Mouse (Mus musculus): ENCODE data around the gene 1110002E22Rik. TPM values are rescaled to one million over a fixed set of nuclear protein-coding genes. Genes with fewer than 3 reads are reported as not detected.
A peak's percentile ranks its signal among the peaks of the same experiment; 100 is the strongest.

1110002E22Rik gene
- polyA plus RNA-seq, 1 experiment from 2014 or later, result 0.41 TPM

DNA sequence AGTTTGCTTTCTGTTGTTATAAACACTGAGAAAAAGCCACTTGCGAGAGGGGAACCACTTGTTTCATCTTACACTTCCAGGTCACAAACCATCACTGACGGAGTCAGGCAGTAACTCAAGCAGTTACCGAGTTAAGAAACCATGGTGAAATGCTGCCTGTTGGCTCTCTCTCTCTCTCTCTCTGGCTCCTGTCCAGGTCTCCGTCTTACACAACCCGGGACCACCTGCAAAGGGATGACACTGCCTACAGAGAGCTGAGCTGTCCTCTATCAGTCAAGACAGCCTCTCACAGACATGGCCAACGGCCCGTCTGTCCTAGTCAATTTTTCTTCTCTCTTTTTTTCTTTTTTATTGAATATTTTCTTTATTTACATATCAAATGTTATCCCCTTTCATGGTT, 21.5 kb upstream of the 1110002E22Rik start:
- no peak overlapping the region for H3K4me2 ChIP-seq
- WGBS, result 70% methylated on average over 7 of the region's 7 CpGs
- H3K4me1 ChIP-seq, result 0 out of 2 replicates have a peak, but pooled peaks cover 2% of the 10 kb centered on the region
- 0 out of 2 replicates have a peak, but pooled peaks have one; percentile 43 for ATAC-seq (ENCODE audit: insufficient number of reproducible peaks, insufficient read depth, low FRiP score, low TSS enrichment, low read depth)
- H3K9ac ChIP-seq, result no peak overlapping the region
- no peak overlapping the region for H3K4me3 ChIP-seq
- H3K9me3 ChIP-seq, result no peaks in the 10 kb centered on the region
- no peaks in the 10 kb centered on the region for H3K27me3 ChIP-seq
- H3K27ac ChIP-seq, result no peak overlapping the region
- no peaks in the 10 kb centered on the region for H3K36me3 ChIP-seq

DNA sequence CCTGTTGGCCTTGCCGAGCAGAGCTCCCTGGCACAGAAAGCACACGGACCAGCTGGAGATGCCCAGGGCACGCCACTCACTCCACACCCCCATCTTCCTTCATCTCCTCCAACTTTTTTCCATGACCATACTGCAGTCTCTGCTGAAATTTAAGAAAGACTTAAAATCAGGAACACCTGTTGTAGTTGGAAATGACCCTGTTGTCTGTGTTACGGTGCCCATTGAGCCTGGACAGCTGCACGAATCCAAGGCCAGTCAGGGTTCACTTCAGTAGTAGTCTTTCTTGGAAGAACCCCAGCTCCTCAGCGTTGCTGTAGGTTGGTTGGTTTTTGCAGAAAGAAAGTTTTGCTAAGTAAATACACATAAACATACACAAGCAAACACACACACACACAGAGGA, 15.3 kb upstream of the 1110002E22Rik start:
- H3K4me2 ChIP-seq, result no peak overlapping the region
- H3K4me1 ChIP-seq, result peaks cover 13% of the 10 kb centered on the region
- no peak overlapping the region for H3K4me3 ChIP-seq
- 66% methylated on average over 6 of the region's 6 CpGs for WGBS
- H3K27me3 ChIP-seq, result no peaks in the 10 kb centered on the region
- H3K36me3 ChIP-seq, result no peaks in the 10 kb centered on the region
- no peak overlapping the region for H3K9ac ChIP-seq
- H3K27ac ChIP-seq, result no peak overlapping the region
- no peaks in the 10 kb centered on the region for H3K9me3 ChIP-seq
- ATAC-seq (ENCODE audit: insufficient number of reproducible peaks, insufficient read depth, low FRiP score, low TSS enrichment, low read depth), result no peak

GRCm38 (mm10) chr3:138050772-138051171, 14.1 kb upstream of the 1110002E22Rik start:
- ATAC-seq (ENCODE audit: insufficient number of reproducible peaks, insufficient read depth, low FRiP score, low TSS enrichment, low read depth), result no peak
- Histone ChIP-seq H3K4me3 (no peak overlapping the region), H3K4me1 (peaks cover 13% of the 10 kb centered on the region), H3K9ac (no peak overlapping the region), H3K9me3 (no peaks in the 10 kb centered on the region), H3K4me2 (no peak overlapping the region), H3K27me3 (no peaks in the 10 kb centered on the region), H3K36me3 (no peaks in the 10 kb centered on the region), H3K27ac (no peak overlapping the region)
- 85% methylated on average over 11 of the region's 11 CpGs for WGBS

DNA sequence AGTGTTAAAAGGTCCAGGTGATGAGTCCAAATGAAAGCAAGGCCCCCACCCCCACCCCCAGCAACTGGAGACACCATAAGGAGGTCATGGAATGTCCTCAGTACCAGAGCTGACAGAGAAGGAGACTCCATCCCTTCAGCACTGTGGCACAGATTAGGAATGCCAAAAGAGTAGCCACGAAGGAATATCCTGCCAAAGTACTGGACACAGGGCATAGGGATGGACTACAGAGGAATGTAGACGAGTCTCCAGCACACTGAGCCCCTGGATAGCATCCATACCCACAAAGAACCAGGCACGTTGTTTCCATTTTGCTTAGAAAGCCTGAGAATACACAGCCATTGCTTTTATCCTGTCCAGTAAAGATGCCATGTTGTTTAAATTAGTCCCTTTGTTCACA, 13.4 kb upstream of the 1110002E22Rik start:
- no peak for ATAC-seq (ENCODE audit: insufficient number of reproducible peaks, insufficient read depth, low FRiP score, low TSS enrichment, low read depth)

GRCm38 (mm10) chr3:138053969-138054368, 10.9 kb upstream of the 1110002E22Rik start:
- Histone ChIP-seq H3K4me1 (peaks cover 22% of the 10 kb centered on the region), H3K27ac (peak overlapping the region; percentile 64), H3K4me3 (no peak overlapping the region), H3K4me2 (no peak overlapping the region), H3K9me3 (no peaks in the 10 kb centered on the region), H3K36me3 (no peaks in the 10 kb centered on the region), H3K27me3 (no peaks in the 10 kb centered on the region), H3K9ac (no peak overlapping the region)
- 13% methylated on average over 4 of the region's 4 CpGs for WGBS
- no peak for ATAC-seq (ENCODE audit: insufficient number of reproducible peaks, insufficient read depth, low FRiP score, low TSS enrichment, low read depth)

More for the DNA sequence above, 13.4 kb upstream of the 1110002E22Rik start:
- no peaks in the 10 kb centered on the region for H3K27me3 ChIP-seq
- no peaks in the 10 kb centered on the region for H3K9me3 ChIP-seq
- no peak overlapping the region for H3K4me2 ChIP-seq
- no peaks in the 10 kb centered on the region for H3K36me3 ChIP-seq
- H3K9ac ChIP-seq, result no peak overlapping the region
- no peak overlapping the region for H3K27ac ChIP-seq
- H3K4me3 ChIP-seq, result no peak overlapping the region
- 65% methylated on average over 3 of the region's 3 CpGs for WGBS
- peaks cover 13% of the 10 kb centered on the region for H3K4me1 ChIP-seq

DNA sequence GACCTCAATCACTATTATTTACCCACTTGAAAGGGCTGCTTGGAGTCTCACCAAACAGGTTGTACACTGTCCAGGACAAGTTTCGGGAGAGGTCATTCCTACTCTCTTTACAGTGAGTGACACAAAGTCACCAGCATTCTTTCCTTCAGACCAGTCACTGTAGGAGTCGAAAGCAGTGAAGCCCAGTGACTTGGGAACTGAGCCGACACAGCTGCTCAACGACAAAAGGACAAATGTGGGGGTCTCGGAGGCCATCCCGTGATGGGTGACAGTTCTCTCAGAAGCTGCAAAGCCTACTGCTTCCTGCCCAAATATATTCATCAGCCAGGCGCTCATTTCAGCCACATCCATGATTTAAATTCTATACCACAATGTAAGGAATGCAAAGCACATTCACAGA, 7.9 kb upstream of the 1110002E22Rik start:
- H3K36me3 ChIP-seq, result no peaks in the 10 kb centered on the region
- H3K4me3 ChIP-seq, result no peak overlapping the region
- ATAC-seq (ENCODE audit: insufficient number of reproducible peaks, insufficient read depth, low FRiP score, low TSS enrichment, low read depth), result no peak
- no peak overlapping the region for H3K27ac ChIP-seq
- no peaks in the 10 kb centered on the region for H3K9me3 ChIP-seq
- H3K9ac ChIP-seq, result no peak overlapping the region
- no peak overlapping the region for H3K4me2 ChIP-seq
- 67% methylated on average over 7 of the region's 7 CpGs for WGBS
- no peaks in the 10 kb centered on the region for H3K27me3 ChIP-seq
- peaks cover 22% of the 10 kb centered on the region for H3K4me1 ChIP-seq

GRCm38 (mm10) chr3:138058226-138058625, 6.6 kb upstream of the 1110002E22Rik start:
- 39% methylated on average over 4 of the region's 4 CpGs for WGBS
- no peak overlapping the region for H3K9ac ChIP-seq
- H3K9me3 ChIP-seq, result no peaks in the 10 kb centered on the region
- no peaks in the 10 kb centered on the region for H3K36me3 ChIP-seq
- H3K4me1 ChIP-seq, result peaks cover 28% of the 10 kb centered on the region
- H3K4me2 ChIP-seq, result no peak overlapping the region
- H3K27me3 ChIP-seq, result no peaks in the 10 kb centered on the region
- H3K4me3 ChIP-seq, result no peak overlapping the region
- ATAC-seq (ENCODE audit: insufficient number of reproducible peaks, insufficient read depth, low FRiP score, low TSS enrichment, low read depth), result no peak
- H3K27ac ChIP-seq, result no peak overlapping the region

DNA sequence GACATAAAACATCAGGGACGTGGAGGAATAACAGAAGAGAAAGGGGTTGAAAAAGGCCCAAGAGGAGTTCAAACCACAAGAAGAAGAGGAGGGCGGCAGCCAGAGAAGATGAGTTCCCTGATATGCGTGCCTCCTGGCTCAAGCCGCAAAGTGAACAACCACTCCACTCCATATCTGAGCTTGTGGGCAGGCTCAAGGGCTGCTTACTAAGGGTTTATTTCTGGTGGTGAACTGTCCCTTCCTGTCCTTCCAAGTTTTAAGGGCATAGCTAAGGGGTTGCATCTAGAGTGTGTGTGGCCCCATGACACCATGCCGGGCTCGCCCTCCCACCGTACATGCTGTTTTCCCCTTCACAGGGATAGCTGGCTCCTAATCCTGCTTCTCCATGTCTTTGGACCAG, 4.4 kb upstream of the 1110002E22Rik start:
- H3K4me3 ChIP-seq, result no peak overlapping the region
- ATAC-seq (ENCODE audit: insufficient number of reproducible peaks, insufficient read depth, low FRiP score, low TSS enrichment, low read depth), result no peak
- H3K27me3 ChIP-seq, result no peaks in the 10 kb centered on the region
- H3K9ac ChIP-seq, result no peak overlapping the region
- 92% methylated on average over 7 of the region's 7 CpGs for WGBS
- H3K9me3 ChIP-seq, result no peaks in the 10 kb centered on the region
- no peaks in the 10 kb centered on the region for H3K36me3 ChIP-seq
- H3K27ac ChIP-seq, result no peak overlapping the region
- no peak overlapping the region for H3K4me2 ChIP-seq
- peaks cover 37% of the 10 kb centered on the region for H3K4me1 ChIP-seq

DNA sequence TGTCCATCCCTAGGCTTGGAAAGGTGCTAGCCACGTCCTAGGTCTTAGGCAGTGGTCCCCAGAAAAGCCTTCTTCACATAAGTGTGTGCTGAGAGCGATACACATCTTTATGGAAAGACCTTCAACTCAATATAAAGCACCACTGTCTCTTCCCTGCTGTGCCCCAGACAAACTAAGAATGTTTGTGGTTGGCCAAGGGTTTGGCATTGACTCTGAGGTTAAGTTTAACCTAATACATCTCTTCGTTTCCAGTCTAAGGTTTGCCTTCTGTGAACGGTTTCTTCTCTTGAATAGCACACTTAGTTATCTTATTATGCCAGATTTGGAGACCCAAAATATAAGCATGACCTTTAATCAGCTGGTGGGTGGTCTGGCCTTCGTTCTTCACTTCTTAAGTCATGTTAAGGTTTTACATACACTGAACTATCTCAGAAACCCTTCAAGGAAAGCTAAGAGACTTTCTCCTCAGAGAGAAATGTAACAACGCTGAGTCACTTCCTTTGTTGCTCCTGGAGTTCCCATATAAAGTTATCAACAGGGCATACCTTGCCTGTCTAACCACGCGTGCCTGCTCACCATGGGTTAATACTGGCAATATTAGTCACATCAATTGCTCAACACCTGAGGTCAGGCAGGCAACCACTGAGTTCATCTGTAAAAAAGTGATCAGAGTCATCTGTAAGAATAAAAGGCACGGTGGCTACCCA, 3.5 kb upstream of the 1110002E22Rik start:
- no peak overlapping the region for H3K4me2 ChIP-seq
- H3K27ac ChIP-seq, result no peak overlapping the region
- no peaks in the 10 kb centered on the region for H3K36me3 ChIP-seq
- H3K4me1 ChIP-seq, result peaks cover 46% of the 10 kb centered on the region
- H3K9me3 ChIP-seq, result no peaks in the 10 kb centered on the region
- 83% methylated on average over 9 of the region's 9 CpGs for WGBS
- ATAC-seq (ENCODE audit: insufficient number of reproducible peaks, insufficient read depth, low FRiP score, low TSS enrichment, low read depth), result no peak
- no peak overlapping the region for H3K9ac ChIP-seq
- no peak overlapping the region for H3K4me3 ChIP-seq
- no peaks in the 10 kb centered on the region for H3K27me3 ChIP-seq

DNA sequence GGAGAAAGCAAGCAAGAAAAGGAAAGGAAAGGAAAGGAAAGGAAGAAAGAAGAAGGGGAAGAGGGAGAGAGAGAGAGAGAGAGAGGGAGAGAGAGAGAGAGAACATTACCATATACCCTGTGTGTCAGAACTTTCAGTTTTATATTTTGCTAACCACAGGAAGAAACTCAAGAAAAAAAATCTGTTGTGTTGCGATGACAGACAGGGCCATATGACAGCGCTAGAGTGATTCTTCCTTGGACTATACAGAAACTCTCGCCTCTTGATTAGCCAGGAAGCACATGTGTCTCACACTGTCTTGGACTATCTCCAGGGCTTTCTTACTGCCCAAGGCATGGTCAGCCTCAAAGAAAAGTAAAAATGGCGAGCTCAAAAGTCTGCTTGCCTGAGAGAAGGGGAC, 2.2 kb upstream of the 1110002E22Rik start:
- WGBS, result 85% methylated on average over 4 of the region's 4 CpGs

GRCm38 (mm10) chr3:138063731-138064329, 1.0 kb upstream of the 1110002E22Rik start:
- H3K9me3 ChIP-seq, result no peaks in the 10 kb centered on the region
- H3K4me1 ChIP-seq, result peaks cover 40% of the 10 kb centered on the region
- H3K27me3 ChIP-seq, result no peaks in the 10 kb centered on the region
- peak overlapping the region; percentile 87 for H3K27ac ChIP-seq
- WGBS, result 42% methylated on average over 14 of the region's 14 CpGs
- no peaks in the 10 kb centered on the region for H3K36me3 ChIP-seq
- H3K9ac ChIP-seq, result no peak overlapping the region
- ATAC-seq (ENCODE audit: insufficient number of reproducible peaks, insufficient read depth, low FRiP score, low TSS enrichment, low read depth), result peak; percentile 62; the same call in 1 of the 2 replicates
- H3K4me2 ChIP-seq, result peak overlapping the region; percentile 27
- no peak overlapping the region for H3K4me3 ChIP-seq

More for the DNA sequence above, 2.2 kb upstream of the 1110002E22Rik start:
- Histone ChIP-seq H3K4me3 (no peak overlapping the region), H3K4me2 (no peak overlapping the region), H3K27ac (no peak overlapping the region), H3K27me3 (no peaks in the 10 kb centered on the region), H3K9ac (no peak overlapping the region), H3K4me1 (peaks cover 43% of the 10 kb centered on the region), H3K36me3 (no peaks in the 10 kb centered on the region), H3K9me3 (no peaks in the 10 kb centered on the region)
- ATAC-seq (ENCODE audit: insufficient number of reproducible peaks, insufficient read depth, low FRiP score, low TSS enrichment, low read depth), result no peak

DNA sequence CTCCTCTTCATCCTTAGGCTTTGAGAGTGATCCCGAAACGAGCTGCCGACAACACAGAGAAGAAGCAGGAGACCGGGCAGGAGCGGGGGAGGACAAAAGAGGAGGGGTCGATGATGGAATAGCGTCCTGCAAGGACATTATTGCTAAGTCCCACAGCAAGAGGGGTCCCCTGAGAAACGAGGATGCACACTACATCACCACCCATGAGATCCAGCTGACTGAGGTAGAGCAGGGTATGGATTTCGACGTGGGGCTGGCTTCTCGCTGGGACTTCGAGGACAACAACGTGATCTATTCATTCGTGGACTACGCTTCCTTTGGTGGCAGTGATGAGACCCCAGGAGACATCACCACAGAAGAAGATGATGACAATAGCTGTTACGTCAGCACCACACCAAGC, 1.1 kb downstream of the 1110002E22Rik start:
- Histone ChIP-seq H3K9ac (no peak overlapping the region), H3K4me2 (no peak overlapping the region), H3K27me3 (no peaks in the 10 kb centered on the region), H3K4me3 (no peak overlapping the region), H3K27ac (no peak overlapping the region), H3K4me1 (peaks cover 49% of the 10 kb centered on the region), H3K36me3 (no peaks in the 10 kb centered on the region), H3K9me3 (no peaks in the 10 kb centered on the region)
- WGBS, result 82% methylated on average over 16 of the region's 16 CpGs
- no peak for ATAC-seq (ENCODE audit: insufficient number of reproducible peaks, insufficient read depth, low FRiP score, low TSS enrichment, low read depth)

Measured in embryonic facial prominence, embryonic 13.5 days (tissue).